Mouse (Mus musculus) stomach, postnatal 0 days (tissue): Measurements from ENCODE around the gene Meis3.

Source experiments
- CTCF ChIP-seq: IDR thresholded peaks from 2 replicates; pipeline ENCODE4 v1.5.1; 2016; ENCODE audit warnings: antibody characterized with exemption, low read depth, mild to moderate bottlenecking, moderate library complexity
- EP300 ChIP-seq: optimal IDR thresholded peaks from 2 replicates; pipeline ENCODE3; 2016; ENCODE audit warnings: antibody characterized with exemption

GRCm38 (mm10) chr7:16204791-16205190 lies 29.9 kb downstream of the Meis3 start:
- no peak for TF ChIP-seq CTCF
- no peak for TF ChIP-seq EP300
